Mouse (Mus musculus) lung, adult 2 months (tissue): ENCODE measurements at regions not wholly inside any gene's neighbourhood (a gene's known extent, or its start where the extent isn't known, plus 50 kb on each side); places are given as distances from the start of the nearest gene placed in this dataset.

ENCODE experiments used
- DNase-seq: peaks from one replicate; pipeline ENCODE4 v3.0.0; 2022
- H3K4me1 ChIP-seq: fragments of 200-500 bp; 2 replicates; pipeline ENCODE4 v1.6.1; 2011; ENCODE audit warnings: low read length; ENCODE audit not compliant: control insufficient read depth, insufficient read depth
- H3K4me3 ChIP-seq: fragments of 200-500 bp; replicated peaks from 2 replicates; pipeline ENCODE3; 2011; ENCODE audit warnings: low read depth, mild to moderate bottlenecking, control low read depth, low read length; ENCODE audit errors: extremely low read depth
- CTCF ChIP-seq: fragments of 200-500 bp; IDR thresholded peaks from 2 replicates; pipeline ENCODE4 v1.5.1; 2011; ENCODE audit warnings: mild to moderate bottlenecking, low read length, control low read depth; ENCODE audit not compliant: insufficient read depth
- POLR2A ChIP-seq: fragments of 200-500 bp; IDR thresholded peaks from 2 replicates; pipeline ENCODE4 v1.6.1; 2011; ENCODE audit warnings: low read depth, mild to moderate bottlenecking, control low read depth, low read length, borderline replicate concordance; ENCODE audit errors: extremely low read depth
- WGBS: fragments of 180-500 bp; shearing (Covaris S2); methylation state at CpG from one replicate; pipeline ENCODE4 v1.1.7; 2018; 5-methylcytosine and 5-hydroxymethylcytosine counted together

DNA sequence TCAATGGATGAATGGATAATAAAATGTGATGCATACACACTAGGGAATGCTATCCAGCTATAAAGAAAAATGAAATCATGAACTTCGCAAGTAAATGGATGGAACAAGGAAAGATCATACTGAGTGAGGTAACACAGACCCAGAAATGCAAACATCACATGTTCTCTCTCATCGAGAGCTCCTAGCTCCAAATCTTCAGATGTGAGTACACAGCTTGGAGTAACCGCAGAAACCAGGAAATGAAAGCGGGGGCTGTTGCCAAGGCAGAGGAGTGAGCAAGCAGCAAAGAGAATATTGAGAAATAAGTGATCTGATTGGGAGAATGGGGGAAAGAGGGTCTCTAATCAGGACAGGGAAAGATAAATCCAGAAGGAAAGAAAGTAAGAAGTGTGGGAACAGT is 52.0 kb upstream of the Tsc22d2 start:
- DNase-seq = no peak
- H3K4me1 ChIP-seq = no peaks in the 10 kb centered on the region
- no peak overlapping the region for H3K4me3 ChIP-seq
- TF ChIP-seq POLR2A = no peak
- no peak for TF ChIP-seq CTCF
- 42% methylated on average over 4 of the region's 4 CpGs for whole genome bisulfite sequencing

DNA sequence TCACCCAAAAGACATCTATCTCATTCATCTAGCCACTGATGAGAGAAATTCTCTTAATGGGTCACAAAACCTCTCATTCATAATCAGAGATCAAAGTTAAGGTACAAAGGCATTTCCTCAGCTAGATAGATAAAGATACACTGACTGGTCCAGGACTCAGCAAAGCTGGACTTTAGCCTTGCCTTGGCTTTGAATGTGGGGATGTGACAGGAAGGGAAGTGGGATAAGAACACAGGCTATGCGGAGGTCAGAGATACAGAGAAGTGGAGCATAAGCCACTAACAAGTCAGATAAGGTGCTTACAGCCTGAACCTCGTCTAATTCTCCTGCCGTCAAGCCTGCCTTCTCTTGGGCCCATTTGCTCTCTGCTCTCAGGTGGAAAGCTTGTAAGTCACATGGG is 50.0 kb upstream of the Tsc22d2 start:
- WGBS = 58% methylated on average over 3 of the region's 3 CpGs
- TF ChIP-seq CTCF (no peak), POLR2A (no peak)

More for the DNA sequence above, 50.0 kb upstream of the Tsc22d2 start:
- no peaks in the 10 kb centered on the region for H3K4me1 ChIP-seq
- H3K4me3 ChIP-seq = no peak overlapping the region
- DNase-seq = no peak
